Mouse (Mus musculus) heart, embryonic 12.5 days (tissue): Measurements from ENCODE around the gene Hist1h3g. TPM values are rescaled to one million over a fixed set of nuclear protein-coding genes. Genes with fewer than 3 reads are reported as not detected.
"Not testable (repeated sequence)": the region's sequence is repeated elsewhere in the genome, so short reads cannot be mapped to it uniquely, and the experiment has no call there.

Experiments used
- ATAC-seq: fragments of 200-750 bp; cut with Nextera tagmentation; 2 replicates; pipeline ENCODE4 v1.8.0; 2017; ENCODE audit warnings: moderate TSS enrichment, moderate library complexity; ENCODE audit not compliant: insufficient number of reproducible peaks, low FRiP score
- H3K27ac ChIP-seq: fragments of 300-500 bp; sonication (generic); 2 replicates; pipeline ENCODE4 v1.5.1; 2016; ENCODE audit warnings: mild to moderate bottlenecking, moderate library complexity; ENCODE audit not compliant: poor library complexity, severe bottlenecking
- H3K27me3 ChIP-seq: fragments of 300-500 bp; sonication (generic); replicated peaks from 2 replicates; pipeline ENCODE4 v1.6.1; 2016; ENCODE audit warnings: mild to moderate bottlenecking, moderate library complexity
- H3K36me3 ChIP-seq: fragments of 300-500 bp; sonication (generic); 2 replicates; pipeline ENCODE4 v1.6.1; 2016; ENCODE audit warnings: mild to moderate bottlenecking, moderate library complexity
- H3K4me1 ChIP-seq: fragments of 300-500 bp; sonication (generic); replicated peaks from 2 replicates; pipeline ENCODE4 v1.6.1; 2016; ENCODE audit warnings: mild to moderate bottlenecking
- H3K4me2 ChIP-seq: fragments of 300-500 bp; sonication (generic); 2 replicates; pipeline ENCODE4 v1.6.1; 2016; ENCODE audit warnings: mild to moderate bottlenecking, moderate library complexity
- H3K4me3 ChIP-seq: fragments of 300-500 bp; sonication (generic); 2 replicates; pipeline ENCODE4 v1.5.1; 2016; ENCODE audit warnings: mild to moderate bottlenecking
- H3K9ac ChIP-seq: fragments of 300-500 bp; sonication (generic); 2 replicates; pipeline ENCODE4 v1.6.1; 2016; ENCODE audit warnings: mild to moderate bottlenecking, moderate library complexity
- H3K9me3 ChIP-seq: fragments of 300-500 bp; sonication (generic); replicated peaks from 2 replicates; pipeline ENCODE4 v1.6.1; 2016; ENCODE audit warnings: mild to moderate bottlenecking, moderate library complexity
- WGBS: fragments of 180-500 bp; shearing (Covaris S2); methylation state at CpG from one replicate; pipeline ENCODE4 v1.1.7; 2016; 5-methylcytosine and 5-hydroxymethylcytosine counted together
- polyA plus RNA-seq: library from polyadenylated mRNA; unstranded; fragments of >200 nt; fragmentation: Nextera tagmentation; extraction: Ambion mirVana; gene quantifications from 2 replicates; pipeline ENCODE4 v1.2.1, GENCODE M21; 2016

Gene Hist1h3g
- polyA plus RNA-seq, result 3.9 and 4.0 TPM in 2 replicates

DNA sequence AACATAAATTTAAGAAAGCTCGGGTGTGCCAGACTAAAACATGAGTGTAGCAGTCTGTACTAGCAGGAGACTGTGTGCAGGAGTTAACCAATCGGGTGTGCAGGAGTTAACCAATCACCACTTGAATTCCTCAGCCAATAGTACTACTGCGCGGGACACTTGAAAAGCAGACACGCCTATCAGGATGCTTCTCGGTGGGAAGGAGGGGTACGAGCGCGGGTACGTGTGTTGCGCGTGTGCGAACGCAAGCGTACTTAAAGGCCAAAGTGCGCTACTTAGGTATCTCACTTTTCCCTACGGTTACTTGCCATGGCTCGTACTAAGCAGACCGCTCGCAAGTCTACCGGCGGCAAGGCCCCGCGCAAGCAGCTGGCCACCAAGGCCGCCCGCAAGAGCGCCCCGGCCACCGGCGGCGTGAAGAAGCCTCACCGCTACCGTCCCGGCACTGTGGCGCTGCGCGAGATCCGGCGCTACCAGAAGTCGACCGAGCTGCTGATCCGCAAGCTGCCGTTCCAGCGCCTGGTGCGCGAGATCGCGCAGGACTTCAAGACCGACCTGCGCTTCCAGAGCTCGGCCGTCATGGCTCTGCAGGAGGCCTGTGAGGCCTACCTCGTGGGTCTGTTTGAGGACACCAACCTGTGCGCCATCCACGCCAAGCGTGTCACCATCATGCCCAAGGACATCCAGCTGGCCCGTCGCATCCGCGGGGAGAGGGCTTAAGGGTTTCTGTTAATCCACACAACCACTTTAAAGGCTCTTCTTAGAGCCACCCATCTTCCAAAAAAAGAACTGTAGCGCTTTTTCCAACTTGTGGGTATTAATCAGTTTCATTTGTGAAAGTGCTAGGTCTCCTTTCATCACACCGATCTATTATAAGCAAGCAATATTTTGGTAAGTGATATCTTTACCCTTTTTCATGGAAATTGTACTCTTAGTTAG, at the start of gene Hist1h3g:
Hist1h3g (plus strand) TSS at position 286 of the 939 bp plus-strand sequence.
- peak; percentile 88 for ATAC-seq
- Histone ChIP-seq H3K27ac (peak within 1 kb of the TSS; percentile 86), H3K9ac (peak within 1 kb of the TSS; percentile 76), H3K4me3 (peak within 1 kb of the TSS; percentile 63), H3K4me1 (peaks cover 24% of the 10 kb centered on the region), H3K4me2 (peak within 1 kb of the TSS; percentile 80)
- not testable (repeated sequence) for H3K27me3 ChIP-seq, H3K9me3 ChIP-seq, H3K36me3 ChIP-seq
- WGBS, result under 1% methylated on average over 50 of the region's 62 CpGs

DNA sequence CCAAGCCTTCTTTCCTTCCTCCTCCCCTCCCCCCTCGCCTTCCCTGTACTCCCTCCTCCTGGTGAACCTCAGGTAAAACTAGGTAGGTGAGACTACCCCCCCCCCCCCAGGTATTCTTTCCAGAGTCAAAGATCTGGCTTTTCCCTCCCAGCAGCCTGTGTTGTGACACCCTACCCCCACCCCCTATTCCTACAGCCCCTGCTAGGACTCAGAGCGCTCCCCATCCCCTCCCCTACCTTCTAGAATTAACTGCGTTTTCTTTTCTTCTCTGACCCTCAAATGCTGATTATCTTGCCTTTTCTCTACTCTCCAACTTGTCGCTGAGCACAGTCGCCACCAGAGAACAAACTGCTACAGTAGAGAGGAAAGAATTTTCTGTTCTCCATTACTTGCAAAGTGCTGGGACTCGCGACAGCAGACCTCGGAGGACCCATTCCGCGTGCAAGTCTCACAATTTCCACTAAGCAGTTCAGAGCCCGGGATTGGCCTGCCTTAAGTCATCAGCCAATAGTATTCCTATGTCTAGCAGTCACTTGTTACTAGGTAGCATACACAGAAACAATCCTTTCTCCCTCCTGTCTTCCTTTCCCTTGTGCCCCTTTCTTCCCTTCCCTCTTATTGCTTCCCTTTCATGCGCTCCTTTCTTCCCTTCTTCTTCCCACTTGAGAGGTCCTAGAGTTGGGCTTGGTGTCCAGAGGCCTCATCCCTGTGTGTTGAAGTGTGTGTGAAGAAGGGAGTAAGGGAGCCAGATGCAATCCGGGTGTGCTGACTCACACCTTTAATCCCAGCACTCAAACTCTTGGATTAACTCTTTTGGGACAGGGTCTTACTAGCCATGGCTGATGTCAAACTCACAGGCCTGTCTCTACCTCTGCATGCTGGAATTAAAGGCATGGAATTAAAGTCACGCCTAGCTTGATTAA, 46.6 kb upstream of the Hist1h3g start, which contains the start of gene Btn2a2:
Btn2a2 (minus strand) TSS at position 458 of the 923 bp plus-strand sequence.
- peak within 1 kb of the TSS; percentile 38 for H3K9ac ChIP-seq
- peaks cover 13% of the 10 kb centered on the region for H3K4me1 ChIP-seq
- 5% methylated on average over 14 of the region's 14 CpGs for WGBS
- H3K36me3 ChIP-seq, result no peaks in the 10 kb centered on the region
- H3K27me3 ChIP-seq, result peaks cover 8% of the 10 kb centered on the region; the same call in 1 of the 2 replicates
- H3K9me3 ChIP-seq, result no peaks in the 10 kb centered on the region
- H3K4me3 ChIP-seq, result peak within 1 kb of the TSS; percentile 39
- no peak within 1 kb of the TSS for H3K27ac ChIP-seq
- peak within 1 kb of the TSS; percentile 68 for H3K4me2 ChIP-seq
- ATAC-seq, result peak; percentile 85

DNA sequence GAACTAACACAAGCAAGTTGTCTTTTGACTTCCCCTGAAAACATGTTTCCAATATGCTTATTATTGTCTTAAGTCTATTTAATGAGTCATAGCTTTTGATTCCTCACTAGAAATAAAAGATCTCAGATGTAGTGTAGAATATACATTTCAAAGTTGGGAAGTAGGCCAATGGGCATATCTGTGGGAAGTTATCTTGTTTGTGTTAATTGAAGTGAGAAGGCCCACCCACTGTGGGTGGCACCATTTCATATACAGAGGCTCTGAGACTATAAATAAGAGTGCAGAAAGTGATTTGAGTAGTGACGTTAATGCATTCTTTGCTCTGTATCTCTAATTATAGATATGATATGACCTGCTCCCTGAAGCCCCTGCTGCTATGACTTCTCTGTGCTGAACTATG, 44.4 kb upstream of the Hist1h3g start:
- Histone ChIP-seq H3K4me1 (peaks cover 13% of the 10 kb centered on the region), H3K4me3 (no peak overlapping the region), H3K27ac (no peak overlapping the region), H3K27me3 (peaks cover 8% of the 10 kb centered on the region; the same call in 1 of the 2 replicates), H3K4me2 (no peak overlapping the region), H3K36me3 (no peaks in the 10 kb centered on the region), H3K9ac (no peak overlapping the region), H3K9me3 (no peaks in the 10 kb centered on the region)
- no peak for ATAC-seq
- WGBS, result 21% methylated on average over 1 of the region's 1 CpGs

DNA sequence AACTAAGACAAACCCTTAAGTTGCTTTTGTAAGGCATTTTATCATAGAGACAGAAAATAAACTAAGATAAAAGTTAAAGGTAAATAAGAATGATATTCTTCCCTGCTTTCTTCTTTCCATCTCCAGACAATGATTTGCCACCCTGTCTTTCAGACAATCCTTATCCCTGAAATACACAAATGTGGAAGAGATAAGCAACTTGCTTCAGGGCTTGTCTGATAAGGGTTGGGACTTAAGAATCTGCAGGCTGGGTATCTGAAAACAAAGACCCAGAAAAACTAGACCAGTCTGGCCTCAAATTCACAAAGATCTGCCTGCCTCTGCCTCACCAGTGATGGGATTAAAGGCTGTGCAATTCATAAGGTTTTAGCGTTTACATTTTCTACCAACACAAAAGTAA, 44.0 kb upstream of the Hist1h3g start:
- H3K27me3 ChIP-seq, result peaks cover 8% of the 10 kb centered on the region; the same call in 1 of the 2 replicates
- H3K4me3 ChIP-seq, result no peak overlapping the region
- no peak for ATAC-seq
- no peaks in the 10 kb centered on the region for H3K36me3 ChIP-seq
- H3K9me3 ChIP-seq, result no peaks in the 10 kb centered on the region
- 10% methylated on average over 1 of the region's 1 CpGs for WGBS
- no peak overlapping the region for H3K4me2 ChIP-seq
- H3K27ac ChIP-seq, result no peak overlapping the region
- peaks cover 13% of the 10 kb centered on the region for H3K4me1 ChIP-seq
- H3K9ac ChIP-seq, result no peak overlapping the region

DNA sequence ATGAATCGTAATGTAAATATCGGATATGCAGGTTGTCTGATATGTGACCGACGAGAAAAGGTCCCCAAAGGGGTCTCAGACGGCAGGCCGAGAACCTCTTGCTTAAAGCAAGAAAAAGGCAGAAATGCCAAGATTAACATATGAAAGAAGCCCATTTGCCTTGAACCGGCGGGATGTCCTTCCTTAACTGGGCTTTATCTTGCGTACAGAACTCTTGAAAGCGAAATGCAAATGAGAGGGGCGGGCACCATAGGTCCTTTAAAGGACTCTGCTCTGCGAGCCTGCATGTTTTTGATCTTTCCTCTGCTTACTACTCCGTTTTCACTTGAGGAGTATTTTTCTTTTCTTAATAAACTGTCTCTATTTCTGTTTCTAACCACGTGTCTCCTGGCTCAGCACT, 43.2 kb upstream of the Hist1h3g start:
- Histone ChIP-seq H3K9ac (peak overlapping the region; percentile 49; the same call in 1 of the 2 replicates), H3K4me2 (peak overlapping the region; percentile 63), H3K4me3 (peak overlapping the region; percentile 46), H3K27ac (no peak overlapping the region), H3K36me3 (no peaks in the 10 kb centered on the region), H3K9me3 (no peaks in the 10 kb centered on the region), H3K27me3 (peaks cover 7% of the 10 kb centered on the region; the same call in 1 of the 2 replicates), H3K4me1 (peaks cover 13% of the 10 kb centered on the region)
- 7% methylated on average over 14 of the region's 14 CpGs for WGBS
- ATAC-seq, result no peak

DNA sequence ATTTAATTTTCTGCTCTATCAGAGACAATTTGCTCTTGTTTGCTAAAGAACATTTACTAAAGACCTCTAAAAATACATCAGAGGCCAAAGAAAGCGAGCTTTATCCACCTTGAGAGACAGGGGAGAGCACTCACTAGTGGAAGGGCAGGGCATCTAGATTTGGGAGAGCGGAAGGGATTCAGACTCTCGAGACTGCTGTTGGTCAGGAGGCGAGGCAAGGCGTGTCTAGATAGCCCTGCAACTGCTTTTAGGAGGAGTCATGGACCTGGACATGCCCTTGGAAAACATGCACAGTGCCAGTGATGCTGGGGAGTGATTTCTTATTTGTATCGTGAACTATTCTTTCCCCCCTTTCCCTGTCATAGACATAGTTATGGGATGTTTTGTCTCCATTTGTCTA, 39.7 kb upstream of the Hist1h3g start:
- H3K27me3 ChIP-seq, result no peaks in the 10 kb centered on the region
- H3K9ac ChIP-seq, result no peak overlapping the region
- H3K9me3 ChIP-seq, result no peaks in the 10 kb centered on the region
- no peaks in the 10 kb centered on the region for H3K36me3 ChIP-seq
- no peak for ATAC-seq
- H3K4me3 ChIP-seq, result no peak overlapping the region
- 76% methylated on average over 6 of the region's 6 CpGs for WGBS
- H3K4me1 ChIP-seq, result peaks cover 10% of the 10 kb centered on the region
- no peak overlapping the region for H3K4me2 ChIP-seq
- no peak overlapping the region for H3K27ac ChIP-seq

DNA sequence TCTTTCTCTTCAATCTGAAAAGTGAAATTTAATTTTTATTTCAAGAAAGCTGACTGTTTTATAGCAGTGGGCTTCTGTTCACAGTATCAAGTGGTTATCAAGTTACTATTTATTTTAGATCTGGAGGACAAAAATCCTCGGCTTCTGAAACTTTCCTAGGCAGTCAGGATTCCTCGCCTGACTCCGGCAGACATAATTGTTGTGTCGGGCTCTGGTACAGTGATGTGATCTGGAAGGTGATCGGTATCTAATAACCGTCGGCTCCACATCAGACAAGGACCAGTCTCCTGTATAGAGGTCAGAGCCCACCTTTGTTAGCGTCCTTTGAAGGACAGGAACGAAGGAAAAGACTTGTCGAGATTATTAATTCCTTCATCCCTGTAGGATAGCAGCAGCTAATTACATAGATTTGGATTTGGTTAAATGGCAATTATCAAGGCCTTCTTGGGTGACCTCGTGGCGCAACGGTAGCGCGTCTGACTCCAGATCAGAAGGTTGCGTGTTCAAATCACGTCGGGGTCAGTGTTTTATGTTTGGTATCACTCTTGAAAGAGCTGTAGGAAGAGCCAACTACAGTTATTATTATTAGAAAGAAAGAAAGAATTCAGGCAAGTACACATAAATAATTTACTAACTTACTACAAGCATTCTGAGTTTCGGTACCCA, 37.4 kb upstream of the Hist1h3g start:
- Histone ChIP-seq H3K4me1 (peaks cover 5% of the 10 kb centered on the region; the same call in 1 of the 2 replicates), H3K27me3 (no peaks in the 10 kb centered on the region), H3K4me3 (peak overlapping the region; percentile 45), H3K9me3 (no peaks in the 10 kb centered on the region), H3K36me3 (no peaks in the 10 kb centered on the region), H3K4me2 (peak overlapping the region; percentile 68), H3K27ac (peak overlapping the region; percentile 36; the same call in 1 of the 2 replicates), H3K9ac (no peak overlapping the region; the same call in 1 of the 2 replicates)
- 3% methylated on average over 19 of the region's 19 CpGs for WGBS
- no peak for ATAC-seq

DNA sequence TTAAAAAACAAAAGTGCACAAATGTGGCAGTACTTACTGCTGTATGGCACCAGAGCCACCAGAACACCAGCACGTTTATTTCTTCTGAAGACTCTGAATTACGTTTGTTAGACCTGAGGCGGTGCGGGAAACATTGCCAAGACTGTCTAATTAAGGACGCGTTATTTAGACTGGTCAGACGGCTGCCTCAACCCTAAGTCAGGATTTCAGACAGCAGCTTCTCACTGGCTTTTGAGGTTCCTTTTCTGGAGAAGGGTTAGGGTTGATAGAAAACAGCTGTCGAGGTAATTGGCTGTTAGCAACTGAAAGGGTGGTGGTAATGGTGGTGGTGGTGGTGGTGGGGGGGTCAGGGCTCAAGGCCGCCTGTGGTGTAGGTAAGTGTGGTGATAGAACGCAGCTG, 36.6 kb upstream of the Hist1h3g start:
- ATAC-seq, result no peak
- peak overlapping the region; percentile 36 for H3K27ac ChIP-seq
- H3K9ac ChIP-seq, result peak overlapping the region; percentile 25; the same call in 1 of the 2 replicates

DNA sequence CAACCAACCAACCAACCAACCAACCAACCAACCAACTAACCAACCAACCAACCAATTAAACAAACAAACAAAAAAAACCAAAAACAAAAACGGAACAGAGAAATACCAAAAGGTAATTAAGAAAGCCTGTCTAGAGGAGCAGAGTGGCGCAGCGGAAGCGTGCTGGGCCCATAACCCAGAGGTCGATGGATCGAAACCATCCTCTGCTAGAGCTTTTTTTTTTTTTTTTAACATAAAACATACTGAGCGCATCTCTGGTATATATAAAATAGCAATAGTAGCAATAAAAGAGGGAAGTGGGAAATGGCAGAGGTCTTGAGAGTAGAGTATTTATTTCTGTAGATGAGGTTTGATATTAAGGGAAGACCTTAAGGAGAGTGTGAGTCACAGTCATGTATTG, 35.3 kb upstream of the Hist1h3g start:
- H3K4me1 ChIP-seq, result peaks cover 9% of the 10 kb centered on the region
- 11% methylated on average over 7 of the region's 7 CpGs for WGBS
- no peak for ATAC-seq

More for the DNA sequence above, 36.6 kb upstream of the Hist1h3g start:
- H3K27me3 ChIP-seq, result no peaks in the 10 kb centered on the region
- peaks cover 8% of the 10 kb centered on the region; the same call in 1 of the 2 replicates for H3K4me1 ChIP-seq
- peak overlapping the region; percentile 68 for H3K4me2 ChIP-seq
- H3K36me3 ChIP-seq, result no peaks in the 10 kb centered on the region
- WGBS, result 8% methylated on average over 10 of the region's 10 CpGs
- peak overlapping the region; percentile 45 for H3K4me3 ChIP-seq
- no peaks in the 10 kb centered on the region for H3K9me3 ChIP-seq

DNA sequence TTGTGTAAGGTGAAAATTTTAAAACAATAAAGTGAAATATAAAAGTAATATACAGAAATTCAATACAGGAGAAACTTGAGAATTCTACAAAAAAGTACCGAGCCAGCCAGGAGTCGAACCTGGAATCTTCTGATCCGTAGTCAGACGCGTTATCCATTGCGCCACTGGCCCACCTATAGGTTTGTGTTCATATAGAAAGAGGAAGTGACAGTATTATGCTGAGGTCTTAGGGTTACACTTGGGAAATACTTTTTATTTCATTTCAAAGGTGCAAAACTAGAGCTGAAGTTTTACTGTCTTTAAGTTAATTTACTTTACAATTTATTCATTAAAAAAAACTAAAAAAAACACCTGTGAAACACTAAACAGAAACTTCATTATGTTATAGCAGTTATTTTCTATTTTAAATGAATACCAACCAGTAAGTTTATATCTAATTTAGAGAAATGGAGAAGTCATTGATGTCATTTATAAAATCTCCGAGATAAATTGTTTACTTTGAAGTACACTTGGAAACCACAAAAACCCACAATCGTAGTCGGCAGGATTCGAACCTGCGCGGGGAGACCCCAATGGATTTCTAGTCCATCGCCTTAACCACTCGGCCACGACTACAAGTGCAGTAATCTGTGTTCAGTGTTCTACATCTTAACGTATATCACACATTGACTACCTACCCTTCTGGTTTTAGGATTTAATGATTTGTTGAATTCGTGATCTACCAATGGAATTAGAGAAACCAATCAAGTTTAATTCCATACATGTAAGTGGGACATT, 34.6 kb upstream of the Hist1h3g start:
- Histone ChIP-seq H3K9ac (no peak overlapping the region), H3K4me1 (peaks cover 16% of the 10 kb centered on the region), H3K4me2 (peak overlapping the region; percentile 24; the same call in 1 of the 2 replicates), H3K27me3 (no peaks in the 10 kb centered on the region), H3K27ac (no peak overlapping the region), H3K4me3 (no peak overlapping the region), H3K9me3 (no peaks in the 10 kb centered on the region), H3K36me3 (no peaks in the 10 kb centered on the region)
- 3% methylated on average over 17 of the region's 17 CpGs for WGBS
- peak; percentile 75 for ATAC-seq

More for the DNA sequence above, 35.3 kb upstream of the Hist1h3g start:
- no peaks in the 10 kb centered on the region for H3K36me3 ChIP-seq
- no peak overlapping the region for H3K4me2 ChIP-seq
- no peak overlapping the region for H3K9ac ChIP-seq
- H3K27ac ChIP-seq, result no peak overlapping the region
- H3K9me3 ChIP-seq, result no peaks in the 10 kb centered on the region
- no peaks in the 10 kb centered on the region for H3K27me3 ChIP-seq
- H3K4me3 ChIP-seq, result no peak overlapping the region
